In the genomic region with DNA sequence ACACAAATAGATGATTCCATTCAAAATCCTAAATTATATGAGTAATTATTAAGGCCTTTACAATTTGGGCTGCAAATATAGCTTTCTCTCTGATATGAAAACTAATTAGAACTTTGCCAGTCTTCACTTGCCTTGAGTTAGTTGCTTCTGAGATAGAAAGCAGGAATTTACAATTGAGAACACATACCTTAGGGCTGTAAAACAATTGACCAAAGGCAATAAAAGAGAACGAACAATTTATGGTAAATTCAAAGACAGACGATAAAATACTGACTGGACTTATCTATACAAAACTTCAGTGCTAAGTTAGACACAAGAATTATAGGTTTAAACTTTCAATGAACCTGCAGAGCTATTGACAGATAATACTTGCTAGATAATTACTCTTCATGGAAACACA, we compare ENCODE assay signal across 32 mouse cellular contexts.
"Had no signal": no experiment of that assay in that cellular context is flagged by ENCODE, and none has a peak within 500 bp of the region (broad histone marks: within the 10 kb centered on the region; RNA-seq: fewer than 3 reads in every experiment).

No protein-coding gene starts in this region.

- H3K4me3 ChIP-seq: limb, embryonic 10.5 days; limb, embryonic 12.5 days; limb, embryonic 13.5 days; limb, embryonic 15.5 days; liver, embryonic 12.5 days; liver, embryonic 13.5 days; liver, embryonic 15.5 days; lung, embryonic 15.5 days; megakaryocyte, embryonic 14.5 days; midbrain, embryonic 10.5 days; midbrain, embryonic 12.5 days; midbrain, embryonic 13.5 days; midbrain, embryonic 15.5 days; myocyte; neural tube, embryonic 12.5 days had no signal

- DNase-seq: left cerebral cortex, postnatal 4 days; liver; liver, embryonic 13.5 days; liver, postnatal 0 days; lung, adult 18-20 months; lung, adult 2 months; lung, embryonic 14.5 days; lung, postnatal 10 days; lung, postnatal 14 days; lung, postnatal 36 days; lung, postnatal 4 days; midbrain, embryonic 14.5 days had no signal

- H3K9me3 ChIP-seq: limb, embryonic 10.5 days; limb, embryonic 12.5 days; limb, embryonic 13.5 days; limb, embryonic 15.5 days; liver, embryonic 12.5 days; liver, embryonic 13.5 days; liver, embryonic 15.5 days; lung, embryonic 15.5 days; megakaryocyte, embryonic 14.5 days; midbrain, embryonic 10.5 days; midbrain, embryonic 12.5 days; midbrain, embryonic 13.5 days; midbrain, embryonic 15.5 days; neural tube, embryonic 12.5 days had no signal

- H3K27ac ChIP-seq: limb, embryonic 10.5 days; limb, embryonic 12.5 days; limb, embryonic 13.5 days; limb, embryonic 15.5 days; liver, embryonic 12.5 days; liver, embryonic 13.5 days; liver, embryonic 14.5 days; liver, embryonic 15.5 days; lung, embryonic 15.5 days; macrophage; midbrain, embryonic 10.5 days; midbrain, embryonic 12.5 days; midbrain, embryonic 13.5 days; midbrain, embryonic 15.5 days; neural tube, embryonic 12.5 days had no signal

- H3K36me3 ChIP-seq: limb, embryonic 10.5 days; limb, embryonic 12.5 days; limb, embryonic 13.5 days; limb, embryonic 15.5 days; liver, embryonic 12.5 days; liver, embryonic 13.5 days; liver, embryonic 15.5 days; lung, embryonic 15.5 days; midbrain, embryonic 10.5 days; midbrain, embryonic 12.5 days; midbrain, embryonic 13.5 days; midbrain, embryonic 15.5 days; neural tube, embryonic 12.5 days had no signal

- H3K9ac ChIP-seq: limb, embryonic 12.5 days; limb, embryonic 13.5 days; limb, embryonic 15.5 days; liver, embryonic 12.5 days; liver, embryonic 13.5 days; liver, embryonic 14.5 days; liver, embryonic 15.5 days; liver, postnatal 0 days; lung, embryonic 14.5 days; lung, embryonic 15.5 days; midbrain, embryonic 12.5 days; midbrain, embryonic 13.5 days; midbrain, embryonic 15.5 days; neural tube, embryonic 12.5 days had no signal

- H3K4me2 ChIP-seq: limb, embryonic 12.5 days; limb, embryonic 13.5 days; limb, embryonic 15.5 days; liver, embryonic 11.5 days; liver, embryonic 12.5 days; liver, embryonic 13.5 days; liver, embryonic 15.5 days; lung, embryonic 14.5 days; lung, embryonic 15.5 days; midbrain, embryonic 11.5 days; midbrain, embryonic 12.5 days; midbrain, embryonic 13.5 days; midbrain, embryonic 15.5 days; neural tube, embryonic 12.5 days had no signal

- H3K4me1 ChIP-seq: limb, embryonic 13.5 days; limb, embryonic 15.5 days; liver, embryonic 12.5 days; liver, embryonic 13.5 days; liver, embryonic 15.5 days; lung, embryonic 15.5 days; megakaryocyte, embryonic 14.5 days; midbrain, embryonic 10.5 days; midbrain, embryonic 12.5 days; midbrain, embryonic 13.5 days; midbrain, embryonic 15.5 days; neural tube, embryonic 12.5 days had no signal

- ATAC-seq: liver, embryonic 12.5 days; liver, postnatal 0 days; lung, postnatal 0 days; midbrain, embryonic 13.5 days; midbrain, embryonic 15.5 days; midbrain, embryonic 16.5 days had no signal

- H3K27me3 ChIP-seq: limb, embryonic 12.5 days; limb, embryonic 13.5 days; limb, embryonic 15.5 days; liver, embryonic 12.5 days; liver, embryonic 13.5 days; liver, embryonic 15.5 days; lung, embryonic 15.5 days; megakaryocyte, embryonic 14.5 days; midbrain, embryonic 12.5 days; midbrain, embryonic 13.5 days; midbrain, embryonic 15.5 days; neural tube, embryonic 12.5 days had no signal
